Mouse (Mus musculus) forebrain, embryonic 15.5 days (tissue): ENCODE results near the gene 1700021F07Rik. TPM values are rescaled to one million over a fixed set of nuclear protein-coding genes. Genes with fewer than 3 reads are reported as not detected.

ENCODE experiments used
- ATAC-seq: fragments of 200-750 bp; cut with Nextera tagmentation; replicated peaks from 2 replicates; pipeline ENCODE4 v1.8.0; 2017; ENCODE audit warnings: mild to moderate bottlenecking, moderate TSS enrichment, moderate library complexity
- H3K27ac ChIP-seq: fragments of 300-500 bp; sonication (generic); replicated peaks from 2 replicates; pipeline ENCODE4 v1.5.1; 2015; ENCODE audit warnings: mild to moderate bottlenecking, inconsistent platforms
- H3K27me3 ChIP-seq: fragments of 300-500 bp; sonication (generic); 2 replicates; pipeline ENCODE4 v1.6.1; 2015; ENCODE audit warnings: inconsistent platforms
- H3K36me3 ChIP-seq: fragments of 300-500 bp; sonication (generic); 2 replicates; pipeline ENCODE4 v1.6.1; 2015; ENCODE audit warnings: mild to moderate bottlenecking, inconsistent platforms
- H3K4me1 ChIP-seq: fragments of 300-500 bp; sonication (generic); 2 replicates; pipeline ENCODE4 v1.6.1; 2015; ENCODE audit warnings: inconsistent platforms
- H3K4me2 ChIP-seq: fragments of 300-500 bp; sonication (generic); replicated peaks from 2 replicates; pipeline ENCODE4 v1.6.1; 2015; ENCODE audit warnings: mild to moderate bottlenecking, inconsistent platforms
- H3K4me3 ChIP-seq: fragments of 300-500 bp; sonication (generic); 2 replicates; pipeline ENCODE4 v1.5.1; 2015; ENCODE audit warnings: mild to moderate bottlenecking, inconsistent platforms
- H3K9ac ChIP-seq: fragments of 300-500 bp; sonication (generic); replicated peaks from 2 replicates; pipeline ENCODE4 v1.6.1; 2015; ENCODE audit warnings: mild to moderate bottlenecking, inconsistent platforms
- H3K9me3 ChIP-seq: fragments of 300-500 bp; sonication (generic); 2 replicates; pipeline ENCODE4 v1.6.1; 2016; ENCODE audit warnings: inconsistent platforms
- WGBS: fragments of 180-500 bp; shearing (Covaris S2); methylation state at CpG from one replicate; pipeline ENCODE4 v1.1.7; 2015; ENCODE audit warnings: mixed read lengths; 5-methylcytosine and 5-hydroxymethylcytosine counted together
- polyA plus RNA-seq: library from polyadenylated mRNA; unstranded; fragments of >200 nt; fragmentation: Nextera tagmentation; extraction: Ambion mirVana; gene quantifications from 2 replicates; pipeline ENCODE4 v1.2.1, GENCODE M21; 2015

The 1700021F07Rik gene
- not detected in 2 replicates for polyA plus RNA-seq

DNA sequence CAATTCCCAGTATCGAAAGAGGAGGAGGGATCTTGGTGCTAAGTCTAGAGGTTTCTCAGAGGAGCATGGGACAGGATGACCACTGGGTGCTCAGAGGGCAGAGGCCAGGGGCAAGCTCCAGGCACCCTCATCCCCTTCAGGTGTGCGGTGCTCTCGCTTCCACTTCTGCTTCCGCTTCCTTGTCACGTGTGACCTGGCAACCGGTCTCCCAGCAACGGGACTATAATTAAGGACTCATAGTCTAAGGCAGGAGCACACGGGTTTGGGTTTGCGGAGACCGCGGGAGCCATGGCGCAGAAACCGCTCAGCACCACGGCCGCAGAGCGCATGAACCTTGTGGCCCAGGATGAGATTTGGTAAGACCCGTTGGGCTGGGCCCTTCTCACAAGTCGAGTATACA, at the start of gene 1700021F07Rik:
1700021F07Rik (plus strand) TSS at position 211 of the 400 bp plus-strand sequence.
- no peak within 1 kb of the TSS for H3K27ac ChIP-seq
- no peaks in the 10 kb centered on the region for H3K4me1 ChIP-seq
- no peaks in the 10 kb centered on the region for H3K27me3 ChIP-seq
- ATAC-seq = no peak
- H3K4me3 ChIP-seq = no peak within 1 kb of the TSS
- H3K36me3 ChIP-seq = no peaks in the 10 kb centered on the region
- H3K9ac ChIP-seq = no peak within 1 kb of the TSS
- 93% methylated on average over 18 of the region's 18 CpGs for whole genome bisulfite sequencing
- no peak within 1 kb of the TSS for H3K4me2 ChIP-seq
- H3K9me3 ChIP-seq = no peaks in the 10 kb centered on the region

GRCm38 (mm10) chr2:173473233-173473632, 49.2 kb upstream of the 1700021F07Rik start:
- Histone ChIP-seq H3K9ac (no peak overlapping the region), H3K4me2 (no peak overlapping the region), H3K36me3 (no peaks in the 10 kb centered on the region), H3K27ac (no peak overlapping the region), H3K4me1 (no peaks in the 10 kb centered on the region), H3K27me3 (no peaks in the 10 kb centered on the region), H3K9me3 (no peaks in the 10 kb centered on the region), H3K4me3 (no peak overlapping the region)
- no peak for ATAC-seq
- whole genome bisulfite sequencing = 76% methylated on average over 11 of the region's 11 CpGs

DNA sequence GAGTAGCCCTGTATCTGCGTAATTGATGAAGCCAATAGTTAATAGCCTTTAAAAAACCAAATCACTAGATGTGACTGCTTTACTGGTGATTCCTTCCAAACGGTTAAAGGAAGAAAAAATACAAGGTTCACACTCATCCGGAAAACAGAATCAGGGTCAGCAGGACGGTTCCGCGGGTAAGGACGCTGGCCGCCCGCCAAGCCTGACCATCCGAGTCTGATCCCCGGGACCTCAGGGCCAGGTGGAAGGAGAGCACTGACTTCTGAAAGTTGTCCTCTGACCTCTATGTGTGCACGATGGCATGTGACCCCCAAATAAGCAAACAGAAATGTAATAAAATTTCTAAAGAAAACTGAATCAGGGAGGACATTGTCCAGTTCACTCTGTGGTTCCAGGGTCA, 43.3 kb upstream of the 1700021F07Rik start:
- Histone ChIP-seq H3K4me1 (no peaks in the 10 kb centered on the region), H3K27me3 (no peaks in the 10 kb centered on the region), H3K4me3 (no peak overlapping the region), H3K36me3 (no peaks in the 10 kb centered on the region), H3K27ac (no peak overlapping the region), H3K9me3 (no peaks in the 10 kb centered on the region), H3K4me2 (no peak overlapping the region), H3K9ac (no peak overlapping the region)
- WGBS = 91% methylated on average over 12 of the region's 12 CpGs
- no peak for ATAC-seq

GRCm38 (mm10) chr2:173484486-173484885, 37.9 kb upstream of the 1700021F07Rik start:
- H3K36me3 ChIP-seq = no peaks in the 10 kb centered on the region
- no peak overlapping the region for H3K4me3 ChIP-seq
- H3K9ac ChIP-seq = no peak overlapping the region
- 94% methylated on average over 4 of the region's 4 CpGs for WGBS
- H3K27me3 ChIP-seq = no peaks in the 10 kb centered on the region
- H3K27ac ChIP-seq = no peak overlapping the region
- H3K4me1 ChIP-seq = no peaks in the 10 kb centered on the region
- H3K4me2 ChIP-seq = no peak overlapping the region
- no peaks in the 10 kb centered on the region for H3K9me3 ChIP-seq
- no peak for ATAC-seq

DNA sequence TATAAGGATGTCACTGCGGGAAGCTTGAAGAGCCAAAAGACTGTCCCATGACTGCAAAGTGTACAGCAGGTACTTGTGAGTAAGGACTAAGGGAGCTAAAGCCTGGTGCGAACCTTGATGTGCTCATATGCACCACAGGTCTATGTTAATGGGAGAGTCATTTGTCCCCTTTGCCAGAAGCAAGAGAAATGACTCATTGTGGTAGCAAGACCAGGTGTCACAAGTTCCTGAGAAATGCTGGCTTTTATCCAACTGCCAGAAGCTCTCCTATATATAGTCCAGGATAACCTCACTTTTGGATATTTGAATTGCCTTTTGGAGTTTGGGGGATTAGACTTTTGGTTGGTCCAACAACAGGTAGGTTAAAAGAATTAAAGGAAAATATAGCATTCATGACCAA, 22.8 kb upstream of the 1700021F07Rik start:
- no peak for ATAC-seq
- no peaks in the 10 kb centered on the region for H3K4me1 ChIP-seq
- no peak overlapping the region for H3K27ac ChIP-seq
- H3K9me3 ChIP-seq = no peaks in the 10 kb centered on the region
- no peak overlapping the region for H3K4me3 ChIP-seq
- H3K36me3 ChIP-seq = no peaks in the 10 kb centered on the region
- no peak overlapping the region for H3K4me2 ChIP-seq
- 89% methylated on average over 2 of the region's 2 CpGs for WGBS
- H3K9ac ChIP-seq = no peak overlapping the region
- H3K27me3 ChIP-seq = no peaks in the 10 kb centered on the region

GRCm38 (mm10) chr2:173513977-173514376, 8.4 kb upstream of the 1700021F07Rik start:
- no peak overlapping the region for H3K9ac ChIP-seq
- ATAC-seq = no peak
- no peak overlapping the region for H3K27ac ChIP-seq
- no peaks in the 10 kb centered on the region for H3K4me1 ChIP-seq
- WGBS = 90% methylated on average over 6 of the region's 6 CpGs
- H3K4me2 ChIP-seq = no peak overlapping the region
- no peaks in the 10 kb centered on the region for H3K36me3 ChIP-seq
- no peak overlapping the region for H3K4me3 ChIP-seq
- no peaks in the 10 kb centered on the region for H3K9me3 ChIP-seq
- no peaks in the 10 kb centered on the region for H3K27me3 ChIP-seq

GRCm38 (mm10) chr2:173515186-173515585, 7.2 kb upstream of the 1700021F07Rik start:
- Histone ChIP-seq H3K4me1 (no peaks in the 10 kb centered on the region), H3K27me3 (no peaks in the 10 kb centered on the region), H3K9ac (no peak overlapping the region), H3K4me2 (no peak overlapping the region), H3K27ac (no peak overlapping the region; the same call in 1 of the 2 replicates), H3K9me3 (no peaks in the 10 kb centered on the region), H3K4me3 (no peak overlapping the region), H3K36me3 (no peaks in the 10 kb centered on the region)
- 71% methylated on average over 6 of the region's 6 CpGs for WGBS
- ATAC-seq = no peak

DNA sequence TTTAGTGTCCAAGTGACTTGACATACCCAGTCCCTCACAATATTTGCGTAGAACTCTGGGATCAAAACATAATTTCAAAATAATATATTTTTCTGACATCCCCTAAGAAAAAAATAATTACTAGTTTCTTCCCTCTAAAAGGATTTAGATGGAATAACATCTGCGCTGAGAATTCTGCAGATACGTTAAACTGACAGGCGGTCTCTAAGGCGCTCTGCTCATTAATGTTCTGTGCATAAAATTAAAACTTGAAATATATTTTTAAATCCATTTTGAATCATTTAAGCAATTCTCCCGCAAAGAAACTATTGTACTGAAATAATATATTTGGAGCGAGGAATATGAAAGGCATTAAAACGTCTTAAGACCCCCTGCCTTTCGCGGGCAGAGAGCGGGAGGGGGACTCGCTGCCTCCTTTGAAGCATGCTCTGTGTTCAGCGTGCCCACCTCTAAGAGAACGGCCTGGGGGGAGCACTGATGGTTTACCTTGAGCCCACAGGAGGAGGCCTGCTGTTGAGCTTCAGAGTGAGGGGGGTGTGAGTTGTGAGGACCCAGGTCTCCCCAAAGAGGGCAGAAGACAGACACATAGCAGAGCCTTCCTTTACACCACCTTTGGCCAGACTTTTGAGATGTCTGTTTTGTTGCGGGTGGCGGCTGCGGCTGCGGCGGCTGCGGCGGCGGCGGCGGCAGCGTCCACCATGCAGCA, 6.1 kb upstream of the 1700021F07Rik start:
- Histone ChIP-seq H3K9ac (no peak overlapping the region), H3K36me3 (no peaks in the 10 kb centered on the region), H3K4me3 (no peak overlapping the region), H3K27me3 (no peaks in the 10 kb centered on the region), H3K27ac (peak overlapping the region; percentile 70), H3K4me1 (no peaks in the 10 kb centered on the region), H3K9me3 (no peaks in the 10 kb centered on the region), H3K4me2 (no peak overlapping the region)
- peak; percentile 51 for ATAC-seq
- WGBS = 78% methylated on average over 25 of the region's 25 CpGs

DNA sequence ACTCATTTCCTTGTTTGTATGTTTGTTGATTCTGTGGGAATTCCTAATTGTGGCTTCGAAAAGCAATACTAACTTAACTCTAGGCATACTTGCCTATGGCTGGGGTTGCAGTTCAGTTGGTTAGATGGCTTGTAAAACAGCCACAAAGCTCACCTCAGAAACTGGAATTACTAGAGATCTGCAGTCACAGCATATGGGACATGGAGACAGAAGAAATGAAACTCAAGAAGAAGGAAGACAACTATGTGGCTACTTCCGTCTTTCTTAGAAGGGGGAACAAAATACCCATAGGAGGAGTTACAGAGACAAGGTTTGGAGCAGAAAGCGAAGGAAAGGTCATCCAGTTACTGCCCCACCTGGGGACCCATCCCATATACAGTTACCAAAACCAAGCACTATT, 6.1 kb downstream of the 1700021F07Rik start:
- ATAC-seq = no peak
- no peak overlapping the region for H3K27ac ChIP-seq

DNA sequence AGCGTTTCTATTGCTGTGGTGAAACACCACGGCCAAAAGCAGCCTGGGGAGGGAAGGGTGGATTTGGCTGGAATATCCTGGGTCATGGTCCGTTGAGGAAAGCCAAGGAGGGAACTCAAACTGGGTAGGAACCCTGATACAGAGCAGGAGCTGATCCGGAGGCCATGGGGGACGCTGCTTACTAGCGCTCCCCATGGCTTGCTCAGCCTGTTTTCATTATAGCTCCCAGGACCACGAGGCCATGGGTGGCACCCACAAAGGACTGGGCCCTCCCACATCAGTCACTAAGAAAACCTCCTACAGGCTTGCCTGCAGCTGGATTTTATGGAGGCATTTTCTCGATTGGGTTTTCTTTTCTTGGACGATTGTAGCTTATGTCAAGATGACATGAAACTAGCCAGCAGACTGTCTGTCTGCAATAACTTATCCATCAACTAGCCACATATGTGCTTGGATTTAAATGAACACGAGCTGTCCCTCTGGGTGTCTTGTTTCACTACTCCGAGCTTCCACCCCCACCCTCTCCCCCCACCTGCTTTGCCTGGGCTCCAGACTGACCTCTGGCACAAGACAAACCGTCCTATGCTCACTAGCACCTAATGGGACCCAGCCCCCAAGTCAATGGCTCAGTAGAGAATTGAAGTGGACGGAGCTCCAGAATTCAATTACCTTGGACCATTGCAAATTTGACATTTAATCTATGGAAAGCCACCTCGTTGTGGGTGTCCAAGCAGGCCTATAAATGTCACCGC, 10.5 kb downstream of the 1700021F07Rik start:
- ATAC-seq = no peak
- no peak overlapping the region for H3K9ac ChIP-seq
- no peak overlapping the region for H3K4me2 ChIP-seq
- H3K36me3 ChIP-seq = no peaks in the 10 kb centered on the region
- no peaks in the 10 kb centered on the region for H3K9me3 ChIP-seq
- no peaks in the 10 kb centered on the region for H3K27me3 ChIP-seq
- H3K27ac ChIP-seq = no peak overlapping the region
- 78% methylated on average over 15 of the region's 15 CpGs for WGBS
- no peaks in the 10 kb centered on the region for H3K4me1 ChIP-seq
- H3K4me3 ChIP-seq = no peak overlapping the region

More for the DNA sequence above, 6.1 kb downstream of the 1700021F07Rik start:
- Histone ChIP-seq H3K9me3 (no peaks in the 10 kb centered on the region), H3K27me3 (no peaks in the 10 kb centered on the region), H3K4me2 (no peak overlapping the region), H3K9ac (no peak overlapping the region), H3K4me1 (no peaks in the 10 kb centered on the region), H3K4me3 (no peak overlapping the region), H3K36me3 (no peaks in the 10 kb centered on the region)
- 83% methylated on average over 3 of the region's 3 CpGs for WGBS

GRCm38 (mm10) chr2:173534581-173534980, 12.2 kb downstream of the 1700021F07Rik start:
- no peak for ATAC-seq
- WGBS = 84% methylated on average over 7 of the region's 7 CpGs

GRCm38 (mm10) chr2:173535390-173535789, 13.0 kb downstream of the 1700021F07Rik start:
- H3K9me3 ChIP-seq = no peaks in the 10 kb centered on the region
- no peaks in the 10 kb centered on the region for H3K36me3 ChIP-seq
- no peaks in the 10 kb centered on the region for H3K4me1 ChIP-seq
- no peak overlapping the region for H3K4me2 ChIP-seq
- H3K27ac ChIP-seq = no peak overlapping the region
- no peak overlapping the region for H3K4me3 ChIP-seq
- WGBS = 86% methylated on average over 18 of the region's 18 CpGs
- H3K9ac ChIP-seq = no peak overlapping the region
- ATAC-seq = no peak
- H3K27me3 ChIP-seq = no peaks in the 10 kb centered on the region

More at GRCm38 (mm10) chr2:173534581-173534980, 12.2 kb downstream of the 1700021F07Rik start:
- no peak overlapping the region for H3K27ac ChIP-seq
- no peaks in the 10 kb centered on the region for H3K36me3 ChIP-seq
- no peak overlapping the region for H3K4me2 ChIP-seq
- H3K4me1 ChIP-seq = no peaks in the 10 kb centered on the region
- no peaks in the 10 kb centered on the region for H3K27me3 ChIP-seq
- H3K9ac ChIP-seq = no peak overlapping the region
- H3K4me3 ChIP-seq = no peak overlapping the region
- H3K9me3 ChIP-seq = no peaks in the 10 kb centered on the region
